Mouse (Mus musculus): Measurements from ENCODE around the gene Tmem102. TPM values are rescaled to one million over a fixed set of nuclear protein-coding genes. Genes with fewer than 3 reads are reported as not detected.
A peak's percentile ranks its signal among the peaks of the same experiment; 100 is the strongest.

Tmem102 gene
- polyA plus RNA-seq, 1 experiment from 2014 or later = 1.2 TPM

GRCm38 (mm10) chr11:69818365-69818764 is 12.9 kb upstream of the Tmem102 start, which contains the start of gene Spem2:
Gene Spem2 (minus strand): TSS chr11:69818465.
- H3K9me3 ChIP-seq = 0 out of 2 replicates have a peak, but pooled peaks cover 5% of the 10 kb centered on the region
- 75% methylated on average over 2 of the region's 2 CpGs for WGBS
- ATAC-seq (ENCODE audit: low FRiP score, low read depth) = no peak

DNA sequence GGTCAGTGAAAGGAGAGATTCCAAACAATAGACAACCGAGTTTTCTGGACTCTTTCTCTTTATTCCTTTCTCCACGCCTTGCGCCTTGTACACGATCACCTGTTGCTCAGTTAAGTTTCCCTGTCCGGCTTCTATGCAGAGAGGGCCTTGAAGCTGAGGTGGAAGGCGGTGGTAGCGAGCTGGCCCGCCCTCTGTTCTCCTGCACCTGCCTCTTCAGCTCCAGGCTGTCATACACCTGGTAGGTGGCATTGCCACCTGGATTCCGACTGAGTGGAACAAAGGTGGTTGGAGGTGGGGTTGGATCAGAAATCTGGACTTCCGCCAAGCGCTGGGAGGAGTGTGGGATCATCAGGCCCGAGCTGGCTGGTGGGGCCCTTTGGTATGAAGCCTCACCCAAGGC is 11.1 kb upstream of the Tmem102 start:
- 86% methylated on average over 12 of the region's 12 CpGs for WGBS
- ATAC-seq (ENCODE audit: low FRiP score, low read depth) = no peak

More at GRCm38 (mm10) chr11:69818365-69818764, 12.9 kb upstream of the Tmem102 start, which contains the start of gene Spem2:
- H3K27me3 ChIP-seq = no peaks in the 10 kb centered on the region
- H3K36me3 ChIP-seq = no peaks in the 10 kb centered on the region
- H3K9ac ChIP-seq (replicated peaks) = no peak within 1 kb of the TSS
- H3K27ac ChIP-seq (replicated peaks) = no peak within 1 kb of the TSS
- no peak within 1 kb of the TSS for H3K4me3 ChIP-seq
- no peak within 1 kb of the TSS for H3K4me2 ChIP-seq (replicated peaks)
- H3K4me1 ChIP-seq = no peaks in the 10 kb centered on the region

DNA sequence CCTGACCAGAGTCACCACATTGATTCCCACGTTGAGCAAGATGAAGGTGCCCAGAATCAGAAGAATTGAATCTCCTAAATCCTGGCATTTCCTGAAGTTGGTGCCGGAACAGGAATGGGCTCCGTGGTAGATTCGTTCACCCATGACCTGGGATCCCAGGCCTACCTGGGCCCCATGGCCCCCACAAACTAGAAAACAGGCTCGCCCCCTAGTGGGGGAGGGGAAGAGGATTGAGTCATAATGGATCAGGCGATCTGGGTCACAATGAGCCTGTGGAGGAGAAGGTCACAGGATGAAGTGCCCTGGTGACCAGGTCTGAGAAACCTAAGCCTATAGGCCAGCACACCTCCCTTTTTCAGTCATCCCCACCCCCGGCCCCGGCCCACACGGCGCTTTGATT is 9.7 kb upstream of the Tmem102 start, which contains the start of gene Gm39566:
Gene Gm39566 (minus strand): TSS at position 144 of the 400 bp plus-strand sequence.
- WGBS = 66% methylated on average over 10 of the region's 10 CpGs
- Histone ChIP-seq H3K4me1 (no peaks in the 10 kb centered on the region), H3K27me3 (peaks cover 3% of the 10 kb centered on the region; the same call in 1 of the 2 replicates), H3K9ac (replicated peaks) (no peak within 1 kb of the TSS), H3K27ac (replicated peaks) (no peak within 1 kb of the TSS), H3K4me2 (replicated peaks) (no peak within 1 kb of the TSS), H3K36me3 (no peaks in the 10 kb centered on the region), H3K4me3 (no peak within 1 kb of the TSS), H3K9me3 (0 out of 2 replicates have a peak, but pooled peaks cover 5% of the 10 kb centered on the region)
- ATAC-seq (ENCODE audit: low FRiP score, low read depth) = no peak

More for the DNA sequence above, 11.1 kb upstream of the Tmem102 start:
- H3K4me3 ChIP-seq = no peak overlapping the region
- H3K9me3 ChIP-seq = 0 out of 2 replicates have a peak, but pooled peaks cover 5% of the 10 kb centered on the region
- no peaks in the 10 kb centered on the region for H3K27me3 ChIP-seq
- H3K27ac ChIP-seq (replicated peaks) = no peak overlapping the region
- H3K4me2 ChIP-seq (replicated peaks) = no peak overlapping the region
- no peak overlapping the region for H3K9ac ChIP-seq (replicated peaks)
- no peaks in the 10 kb centered on the region for H3K4me1 ChIP-seq
- H3K36me3 ChIP-seq = no peaks in the 10 kb centered on the region

DNA sequence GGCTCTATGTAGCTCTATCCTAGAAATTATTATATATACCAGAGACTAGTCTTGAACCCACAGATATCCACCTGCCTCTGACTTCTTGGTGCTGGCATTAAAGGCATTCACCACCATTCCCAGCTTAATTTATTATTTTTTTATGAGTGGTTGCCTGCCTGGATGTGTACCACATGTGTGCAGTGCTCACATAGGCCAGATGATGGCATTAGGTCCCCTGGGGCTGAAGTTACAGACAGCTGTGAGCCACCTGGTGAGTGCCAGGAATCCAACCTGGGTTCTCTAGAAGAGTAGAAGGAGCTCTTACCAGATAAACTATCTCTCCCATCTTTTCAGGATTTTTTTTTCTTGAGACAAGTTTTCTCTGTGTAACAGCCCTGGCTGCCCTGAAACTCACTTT is 4.9 kb upstream of the Tmem102 start:
- H3K4me2 ChIP-seq (replicated peaks) = no peak overlapping the region
- no peak overlapping the region for H3K27ac ChIP-seq (replicated peaks)
- no peaks in the 10 kb centered on the region for H3K36me3 ChIP-seq
- no peak for ATAC-seq (ENCODE audit: low FRiP score, low read depth)
- H3K4me3 ChIP-seq = no peak overlapping the region
- no peaks in the 10 kb centered on the region for H3K9me3 ChIP-seq
- peaks cover 30% of the 10 kb centered on the region for H3K27me3 ChIP-seq
- H3K4me1 ChIP-seq = peaks cover 2% of the 10 kb centered on the region; the same call in 1 of the 2 replicates
- H3K9ac ChIP-seq (replicated peaks) = no peak overlapping the region

DNA sequence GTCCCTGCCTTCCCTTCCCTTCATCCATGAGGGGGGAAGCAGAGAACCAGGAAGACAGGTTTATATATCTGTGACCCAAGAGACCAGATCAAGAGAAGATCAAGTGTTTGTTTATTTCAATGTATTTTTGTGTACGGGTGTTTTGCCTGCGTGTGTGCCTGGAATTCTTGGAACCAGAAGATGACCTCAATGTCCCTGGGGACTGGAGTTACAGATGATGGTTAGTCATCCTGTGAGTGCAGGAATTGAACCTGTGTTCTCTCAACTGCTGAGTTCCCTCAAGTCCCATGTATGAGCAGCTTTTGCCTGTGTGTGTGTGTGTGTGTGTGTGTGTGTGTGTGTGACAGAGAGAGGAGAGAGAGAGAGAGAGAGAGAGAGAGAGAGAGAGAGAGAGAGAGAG is 2.2 kb upstream of the Tmem102 start:
- H3K4me3 ChIP-seq = no peak overlapping the region
- no peaks in the 10 kb centered on the region for H3K36me3 ChIP-seq
- 87% methylated on average over 2 of the region's 2 CpGs for WGBS
- H3K27ac ChIP-seq (replicated peaks) = no peak overlapping the region
- no peak overlapping the region for H3K9ac ChIP-seq (replicated peaks)
- ATAC-seq (ENCODE audit: low FRiP score, low read depth) = no peak
- H3K9me3 ChIP-seq = no peaks in the 10 kb centered on the region
- H3K27me3 ChIP-seq = peaks cover 56% of the 10 kb centered on the region
- peaks cover 28% of the 10 kb centered on the region for H3K4me1 ChIP-seq
- H3K4me2 ChIP-seq (replicated peaks) = no peak overlapping the region

DNA sequence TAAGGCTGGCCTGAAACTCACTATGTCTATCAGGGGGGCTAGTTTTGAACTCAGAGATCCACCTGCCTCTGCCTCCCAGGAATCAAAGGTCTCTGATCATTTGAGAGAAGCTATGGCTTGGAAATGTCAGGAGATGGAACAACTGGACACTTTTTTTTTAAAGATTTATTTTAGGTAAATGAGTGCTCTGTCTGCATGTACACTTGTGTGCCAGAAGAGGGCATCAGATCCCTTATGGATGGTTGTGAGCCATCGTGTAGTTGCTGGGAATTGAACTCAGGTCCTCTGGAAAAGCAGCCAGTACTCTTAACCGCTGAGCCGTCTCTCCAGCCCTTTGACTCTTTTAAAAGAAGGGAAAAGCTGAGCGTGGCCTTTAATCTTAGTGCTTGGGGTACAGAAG is 954 bp upstream of the Tmem102 start:
- Histone ChIP-seq H3K4me3 (no peak overlapping the region), H3K27ac (replicated peaks) (no peak overlapping the region), H3K27me3 (peaks cover 69% of the 10 kb centered on the region), H3K4me1 (peaks cover 41% of the 10 kb centered on the region), H3K36me3 (no peaks in the 10 kb centered on the region), H3K9ac (replicated peaks) (no peak overlapping the region), H3K9me3 (no peaks in the 10 kb centered on the region), H3K4me2 (replicated peaks) (no peak overlapping the region)
- ATAC-seq (ENCODE audit: low FRiP score, low read depth) = no peak
- WGBS = 76% methylated on average over 4 of the region's 4 CpGs

DNA sequence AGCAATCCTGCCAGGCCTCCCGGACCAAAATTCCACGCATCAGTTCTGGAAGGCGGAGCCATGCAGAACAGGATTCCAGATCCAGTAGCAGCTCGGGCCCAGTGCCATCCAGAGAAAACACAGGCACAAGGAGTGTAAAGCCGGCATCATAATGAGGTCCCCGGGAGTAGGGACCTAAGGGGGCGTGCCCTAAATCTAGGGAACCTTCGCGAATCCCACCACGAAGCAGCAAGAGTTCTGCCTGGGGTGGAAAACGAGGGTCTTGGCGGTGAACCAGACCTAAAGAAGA is 828 bp downstream of the Tmem102 start:
- Histone ChIP-seq H3K4me2 (replicated peaks) (peak overlapping the region; percentile 96), H3K4me3 (0 out of 2 replicates have a peak overlapping the region, but pooled peaks have one; percentile 58), H3K27ac (replicated peaks) (no peak overlapping the region), H3K36me3 (no peaks in the 10 kb centered on the region), H3K4me1 (peaks cover 55% of the 10 kb centered on the region), H3K9ac (replicated peaks) (no peak overlapping the region), H3K27me3 (peaks cover 68% of the 10 kb centered on the region), H3K9me3 (no peaks in the 10 kb centered on the region)
- no peak for ATAC-seq (ENCODE audit: low FRiP score, low read depth)
- 7% methylated on average over 12 of the region's 12 CpGs for WGBS

- Histone ChIP-seq H3K27ac (replicated peaks) (peak overlapping the region; percentile 35), H3K27me3 (peaks cover 68% of the 10 kb centered on the region), H3K4me3 (peak overlapping the region; percentile 58), H3K9ac (replicated peaks) (peak overlapping the region; percentile 69), H3K36me3 (no peaks in the 10 kb centered on the region), H3K9me3 (no peaks in the 10 kb centered on the region), H3K4me2 (replicated peaks) (peak overlapping the region; percentile 96), H3K4me1 (peaks cover 61% of the 10 kb centered on the region)
- peak; percentile 35; the same call in 1 of the 2 replicates for ATAC-seq (ENCODE audit: low FRiP score, low read depth)
- 1% methylated on average over 58 of the region's 60 CpGs for WGBS
Observed at GRCm38 (mm10) chr11:69803786-69804651, 1.4 kb downstream of the Tmem102 start.

GRCm38 (mm10) chr11:69803328-69803727 is 2.1 kb downstream of the Tmem102 start:
- H3K4me1 ChIP-seq = peaks cover 64% of the 10 kb centered on the region
- 0 out of 2 replicates have a peak, but pooled peaks have one; percentile 4 for ATAC-seq (ENCODE audit: low FRiP score, low read depth)
- peak overlapping the region; percentile 96 for H3K4me2 ChIP-seq (replicated peaks)

GRCm38 (mm10) chr11:69802648-69803105 is 2.7 kb downstream of the Tmem102 start:
- peak overlapping the region; percentile 69 for H3K9ac ChIP-seq (replicated peaks)
- H3K4me2 ChIP-seq (replicated peaks) = peak overlapping the region; percentile 96
- H3K36me3 ChIP-seq = no peaks in the 10 kb centered on the region
- H3K9me3 ChIP-seq = no peaks in the 10 kb centered on the region
- ATAC-seq (ENCODE audit: low FRiP score, low read depth) = 0 out of 2 replicates have a peak, but pooled peaks have one; percentile 13
- peak overlapping the region; percentile 58 for H3K4me3 ChIP-seq
- peak overlapping the region; percentile 60 for H3K27ac ChIP-seq (replicated peaks)
- WGBS = under 1% methylated on average over 32 of the region's 33 CpGs
- H3K27me3 ChIP-seq = peaks cover 73% of the 10 kb centered on the region
- peaks cover 64% of the 10 kb centered on the region for H3K4me1 ChIP-seq

More at GRCm38 (mm10) chr11:69803328-69803727, 2.1 kb downstream of the Tmem102 start:
- Histone ChIP-seq H3K4me3 (peak overlapping the region; percentile 58), H3K27ac (replicated peaks) (peak overlapping the region; percentile 60), H3K9me3 (no peaks in the 10 kb centered on the region), H3K9ac (replicated peaks) (peak overlapping the region; percentile 69), H3K27me3 (peaks cover 71% of the 10 kb centered on the region), H3K36me3 (no peaks in the 10 kb centered on the region)
- WGBS = 3% methylated on average over 12 of the region's 12 CpGs

- H3K4me1 ChIP-seq = peaks cover 64% of the 10 kb centered on the region
- peak within 1 kb of the TSS; percentile 96 for H3K4me2 ChIP-seq (replicated peaks)
- under 1% methylated on average over 26 of the region's 33 CpGs for WGBS
- H3K9ac ChIP-seq (replicated peaks) = peak within 1 kb of the TSS; percentile 71
- peak within 1 kb of the TSS; percentile 87 for H3K27ac ChIP-seq (replicated peaks)
- ATAC-seq (ENCODE audit: low FRiP score, low read depth) = no peak
- peak within 1 kb of the TSS; percentile 58 for H3K4me3 ChIP-seq
- peaks cover 74% of the 10 kb centered on the region for H3K27me3 ChIP-seq
- H3K36me3 ChIP-seq = no peaks in the 10 kb centered on the region
- H3K9me3 ChIP-seq = no peaks in the 10 kb centered on the region
Observed at GRCm38 (mm10) chr11:69801379-69801977, 3.9 kb downstream of the Tmem102 start, which contains the start of gene Fgf11. Gene Fgf11 (minus strand): TSS chr11:69801857.

All from midbrain, embryonic 12.5 days (tissue).